Mouse (Mus musculus): ENCODE measurements around the gene Sesn2.

DNA sequence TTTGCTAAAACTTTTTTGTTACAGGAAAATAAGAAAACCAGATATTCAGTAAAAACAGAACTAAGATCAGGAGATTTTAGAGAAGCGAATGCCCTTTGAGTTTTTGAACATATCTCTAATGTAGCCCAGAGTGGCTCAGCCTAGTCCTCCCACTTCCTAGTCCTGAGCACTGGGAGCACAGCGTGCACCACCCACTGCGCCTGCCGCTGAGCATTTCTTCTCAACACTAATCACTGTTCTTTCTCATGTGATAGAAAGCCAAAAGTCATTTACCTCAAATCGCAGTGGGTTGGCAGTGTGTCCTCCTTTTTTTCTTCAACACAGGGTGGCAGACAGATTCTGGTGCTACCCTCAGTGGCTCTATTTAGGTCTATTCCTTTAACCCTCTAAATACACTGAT lies 29.2 kb upstream of the Sesn2 start:
- no peak for TF ChIP-seq CTCF (IDR thresholded peaks at IDR 0.05; ENCODE audit: low read depth)
- TF ChIP-seq EP300 (IDR thresholded peaks at IDR 0.05; ENCODE audit: low read depth) = no peak

All from liver, postnatal 0 days (tissue).